Mouse (Mus musculus): ENCODE data around the gene Ski. TPM values are rescaled to one million over a fixed set of nuclear protein-coding genes. Genes with fewer than 3 reads are reported as not detected.

The Ski gene
- polyA plus RNA-seq, 1 experiment from 2014 or later = 14.5 TPM

Other genes with a start within 250 kb of the Ski start
- 3.6 and 3.8 TPM in 2 replicates for gene Plch2, start 165.8 kb downstream of the Ski start, polyA plus RNA-seq (2015; fragmentation: Nextera tagmentation; extraction: Ambion mirVana)
- gene Pex10, start 155.6 kb downstream of the Ski start, polyA plus RNA-seq (2015; fragmentation: Nextera tagmentation; extraction: Ambion mirVana) = 26.3 and 27.3 TPM in 2 replicates
- 158 and 162 TPM in 2 replicates for gene Rer1, start 136.2 kb downstream of the Ski start, polyA plus RNA-seq (2015; fragmentation: Nextera tagmentation; extraction: Ambion mirVana)
- gene Morn1, start 136.0 kb downstream of the Ski start, polyA plus RNA-seq (2015; fragmentation: Nextera tagmentation; extraction: Ambion mirVana) = 5.9 and 7.0 TPM in 2 replicates
- gene Faap20, start 27.2 kb upstream of the Ski start, polyA plus RNA-seq (2015; fragmentation: Nextera tagmentation; extraction: Ambion mirVana) = 77.4 and 77.8 TPM in 2 replicates
- 17.3 and 17.9 TPM in 2 replicates for gene Prkcz, start 138.8 kb upstream of the Ski start, polyA plus RNA-seq (2015; fragmentation: Nextera tagmentation; extraction: Ambion mirVana)
- gene Gabrd, start 175.5 kb upstream of the Ski start, polyA plus RNA-seq (2015; fragmentation: Nextera tagmentation; extraction: Ambion mirVana) = 0.07 TPM in 1 of 2 replicates, not detected in the other
- gene Cfap74, start 186.6 kb upstream of the Ski start, polyA plus RNA-seq (2015; fragmentation: Nextera tagmentation; extraction: Ambion mirVana) = 1.5 and 1.8 TPM in 2 replicates
- 1.9 and 2.2 TPM in 2 replicates for gene Tmem52, start 246.5 kb upstream of the Ski start, polyA plus RNA-seq (2015; fragmentation: Nextera tagmentation; extraction: Ambion mirVana)

Data from kidney, embryonic 16.5 days (tissue).